Mouse (Mus musculus): ENCODE results near the gene Cybc1.

The Cybc1 gene

DNA sequence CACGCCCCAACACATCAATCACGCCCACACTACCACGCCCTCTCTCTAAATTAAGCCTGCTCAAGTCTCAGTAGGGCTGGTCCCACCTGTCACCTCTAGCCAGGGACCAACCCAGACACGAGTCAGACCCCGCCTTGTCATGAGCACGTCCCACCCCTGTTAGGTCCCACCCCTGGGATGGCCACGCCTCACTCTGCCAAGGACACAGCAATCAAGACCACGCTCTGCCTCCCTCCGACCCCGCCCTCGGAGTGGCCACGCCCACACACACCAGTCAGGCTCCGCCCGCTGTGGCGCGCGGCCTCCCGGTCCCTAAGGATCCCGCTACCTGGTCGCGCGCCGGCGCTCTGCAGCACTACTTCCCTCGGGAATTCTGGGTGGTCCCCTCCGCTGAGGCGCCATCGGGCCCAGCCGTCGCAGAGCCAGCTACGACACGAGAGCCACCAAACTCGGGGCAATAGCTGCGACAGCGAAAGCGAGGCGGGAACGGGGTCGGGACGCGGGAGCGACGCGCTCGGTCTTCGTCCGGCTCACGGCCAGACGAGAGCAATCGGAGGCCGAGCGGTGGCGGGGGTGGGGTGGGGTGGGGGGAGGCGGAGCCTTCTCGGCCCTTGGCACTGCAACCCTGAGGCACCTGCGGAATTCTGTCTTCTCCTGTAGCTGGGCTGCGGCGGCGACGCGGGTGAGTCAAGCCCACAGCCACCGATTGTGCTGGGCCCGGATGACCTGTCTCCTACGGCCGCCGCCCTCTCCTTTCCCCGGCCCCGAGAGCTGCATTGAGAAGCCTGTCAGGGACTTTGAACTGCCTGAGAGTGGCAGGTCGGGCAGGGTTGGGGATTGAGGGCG, 24.7 kb downstream of the Cybc1 start, which contains the start of the genes Hexdc and Ogfod3:
Gene Hexdc, plus strand, starts transcription at position 273 of the 846 bp plus-strand sequence.
Gene Ogfod3, minus strand, starts transcription at position 551 of the 846 bp plus-strand sequence.
- DNase-seq = peak; percentile 96

- DNase-seq = no peak
These were observed 25.3 kb downstream of the Cybc1 start for GRCm38 (mm10) chr11:121203859-121204160.

DNA sequence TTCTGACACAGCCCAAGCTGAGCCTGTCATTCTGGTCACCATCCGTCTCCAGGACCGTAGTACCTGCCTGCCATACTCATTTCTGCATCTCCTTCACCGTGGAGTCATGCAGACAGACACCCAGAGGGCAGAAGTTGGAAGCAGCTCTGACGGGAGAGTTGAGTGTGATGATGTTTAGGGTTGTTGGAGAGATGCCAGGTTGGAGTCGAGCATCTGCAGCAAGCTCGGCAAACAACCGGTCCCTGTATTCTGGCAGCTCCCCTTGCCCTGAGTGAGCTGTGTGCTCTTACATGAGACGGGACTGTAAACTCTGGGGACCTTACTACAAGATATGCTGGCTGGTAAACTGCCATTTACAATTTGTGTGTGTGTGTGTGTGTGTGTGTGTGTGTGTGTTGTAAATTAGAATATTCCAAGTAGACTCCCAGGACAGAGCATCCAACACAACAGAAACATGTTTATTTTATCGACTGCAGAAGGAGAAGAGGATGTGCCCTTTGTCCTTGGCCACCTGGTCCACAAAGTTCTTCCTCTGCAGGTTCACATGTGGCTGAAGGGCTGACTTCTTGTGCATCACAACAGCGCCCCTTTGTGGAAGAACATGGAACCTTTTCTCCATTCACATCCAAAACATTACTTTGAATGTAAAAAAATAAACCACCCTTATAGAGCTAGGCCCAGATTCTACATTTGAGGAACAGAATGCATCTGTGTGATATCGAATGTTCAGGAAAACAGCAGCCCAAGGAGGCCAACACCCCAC, 27.5 kb downstream of the Cybc1 start:
- DNase-seq = peak; percentile 33

- DNase-seq = no peak
These were observed 28.3 kb downstream of the Cybc1 start for GRCm38 (mm10) chr11:121200781-121201180.

DNA sequence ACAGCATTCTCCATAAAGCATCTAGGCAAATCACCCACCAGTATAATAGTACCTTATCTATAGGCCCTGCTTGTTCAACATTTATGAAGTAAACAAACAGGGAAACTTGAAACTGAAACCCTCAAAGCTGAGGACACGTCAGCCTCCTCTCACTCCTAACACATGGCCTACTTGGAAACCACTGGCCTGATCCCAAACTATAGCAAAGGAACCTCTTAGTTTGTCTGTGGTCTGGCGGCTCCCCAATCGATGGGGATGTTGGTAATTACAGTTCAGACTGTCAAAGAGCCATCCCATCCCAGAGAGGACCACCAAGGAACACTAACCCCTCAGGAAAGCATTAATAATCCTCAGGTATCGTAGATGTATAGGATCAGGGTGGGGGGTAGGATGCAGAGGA, 29.3 kb downstream of the Cybc1 start:
- DNase-seq = no peak

DNA sequence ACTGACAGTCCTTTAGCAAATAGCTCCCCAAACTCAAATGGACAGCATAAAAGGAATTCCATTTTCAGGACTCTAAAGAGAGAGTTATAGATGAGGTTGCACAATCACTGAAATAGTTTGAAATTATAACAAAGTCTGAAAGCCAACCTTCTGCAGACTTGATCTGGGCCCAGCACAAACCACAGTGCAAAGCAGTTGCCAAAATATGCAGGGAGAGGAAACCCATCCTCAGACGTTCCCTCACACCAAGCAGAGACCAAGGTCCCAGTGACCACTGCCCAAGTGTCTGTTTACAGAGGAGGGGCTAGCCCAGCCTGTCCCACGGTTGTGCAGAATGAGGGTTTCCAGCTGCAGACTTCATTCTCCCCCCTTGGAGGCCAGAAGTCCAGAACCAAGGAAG, 30.5 kb downstream of the Cybc1 start:
- DNase-seq = peak; percentile 5

GRCm38 (mm10) chr11:121193415-121193814, 35.7 kb downstream of the Cybc1 start:
- no peak for DNase-seq

- DNase-seq = no peak
These were observed 36.4 kb downstream of the Cybc1 start for GRCm38 (mm10) chr11:121192742-121193141.

DNA sequence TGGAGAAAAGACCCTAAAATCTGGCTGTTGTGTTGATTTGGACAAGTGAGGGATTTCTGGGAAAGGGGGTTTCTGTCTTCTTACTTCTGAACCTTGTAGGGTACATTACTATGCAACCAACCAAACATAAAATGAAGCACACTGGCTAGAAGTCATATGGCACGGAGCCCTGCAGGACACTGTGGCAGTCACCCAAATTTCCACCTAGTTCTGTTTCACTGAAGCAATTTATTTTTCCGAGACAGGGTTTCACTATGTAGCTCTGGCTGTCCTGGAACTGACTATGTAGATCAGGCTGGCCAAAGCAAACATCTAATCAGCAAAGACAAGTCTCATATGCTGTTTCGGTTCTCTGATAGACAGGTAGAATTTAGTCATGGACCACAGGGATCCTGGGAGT, 39.4 kb downstream of the Cybc1 start:
- DNase-seq = no peak

DNA sequence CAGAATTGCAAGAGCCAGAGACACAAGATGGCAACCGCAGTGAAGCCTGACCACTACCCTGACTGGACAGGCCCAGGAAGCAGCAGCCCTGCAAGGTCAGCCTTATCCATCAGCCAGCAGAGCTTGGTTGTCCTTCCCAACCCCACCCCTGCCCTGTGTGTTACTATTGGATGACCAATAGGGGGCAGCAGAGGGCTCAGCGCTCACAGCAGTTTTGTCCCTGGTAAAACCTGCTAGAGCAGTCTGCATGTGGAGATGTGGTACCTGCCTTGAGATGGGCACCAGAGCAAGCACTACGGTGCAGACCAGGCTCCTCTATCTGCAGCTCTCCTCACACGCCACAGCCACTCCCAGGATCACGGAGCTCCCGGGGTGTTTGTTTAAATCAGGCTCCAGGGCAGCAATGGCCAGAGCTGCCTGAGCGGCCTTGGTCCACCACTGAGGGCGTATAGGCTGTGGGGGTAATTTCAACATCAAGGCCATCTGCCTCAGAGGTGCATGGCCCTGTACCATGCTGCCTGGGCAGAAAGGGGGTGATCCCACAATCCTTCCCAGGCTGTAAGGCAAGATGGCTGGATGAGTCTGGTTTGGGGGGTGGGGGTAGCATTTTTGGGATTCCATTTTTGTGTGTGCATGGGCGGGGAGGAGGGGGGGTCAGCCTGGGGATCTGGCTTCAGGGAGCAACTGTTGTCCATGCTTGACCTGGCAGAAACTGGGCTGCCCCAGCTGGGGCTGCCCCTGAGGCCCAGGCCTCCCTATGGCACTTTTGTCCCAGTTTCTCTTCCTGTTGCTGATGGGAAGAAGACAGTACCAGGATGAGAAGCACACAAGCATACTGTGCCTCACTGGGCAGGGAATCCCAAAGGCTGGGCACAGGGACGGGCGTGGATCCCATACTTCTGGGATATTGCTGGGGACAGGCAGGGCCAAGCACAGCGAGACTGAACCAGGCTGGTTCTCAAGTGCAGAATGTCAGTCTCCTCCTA, 52.5 kb downstream of the Cybc1 start:
- DNase-seq = peak; percentile 73

DNA sequence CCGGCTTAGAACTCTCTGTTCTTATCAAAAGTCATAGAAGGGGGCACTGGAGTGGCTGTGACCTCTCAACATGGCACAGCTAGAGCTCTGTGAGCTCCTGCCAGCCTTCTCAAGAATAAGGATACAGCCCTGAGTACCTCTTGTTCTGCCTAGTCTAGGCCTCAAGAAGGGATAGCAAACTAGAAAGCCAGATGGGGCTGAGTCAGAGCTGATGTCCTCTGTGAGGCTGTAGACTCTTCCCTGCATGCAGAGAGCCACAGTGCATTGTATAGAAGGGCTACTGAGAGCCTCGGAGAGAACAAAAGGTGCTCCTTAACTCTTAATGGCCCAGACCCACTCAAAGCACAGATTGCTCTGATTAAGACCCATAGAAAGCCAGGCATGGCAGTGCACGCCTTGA, 54.9 kb downstream of the Cybc1 start:
- DNase-seq = no peak

GRCm38 (mm10) chr11:121173203-121173602, 55.9 kb downstream of the Cybc1 start:
- no peak for DNase-seq

Data from lung, postnatal 14 days (tissue).